Mouse (Mus musculus): ENCODE data around the gene Mettl9. TPM values are rescaled to one million over a fixed set of nuclear protein-coding genes. Genes with fewer than 3 reads are reported as not detected.
"Not testable (repeated sequence)": the region's sequence is repeated elsewhere in the genome, so short reads cannot be mapped to it uniquely, and the experiment has no call there.

The Mettl9 gene
- total RNA-seq (2021), result 10 to 100 TPM; 85.7 to 93.0 TPM

DNA sequence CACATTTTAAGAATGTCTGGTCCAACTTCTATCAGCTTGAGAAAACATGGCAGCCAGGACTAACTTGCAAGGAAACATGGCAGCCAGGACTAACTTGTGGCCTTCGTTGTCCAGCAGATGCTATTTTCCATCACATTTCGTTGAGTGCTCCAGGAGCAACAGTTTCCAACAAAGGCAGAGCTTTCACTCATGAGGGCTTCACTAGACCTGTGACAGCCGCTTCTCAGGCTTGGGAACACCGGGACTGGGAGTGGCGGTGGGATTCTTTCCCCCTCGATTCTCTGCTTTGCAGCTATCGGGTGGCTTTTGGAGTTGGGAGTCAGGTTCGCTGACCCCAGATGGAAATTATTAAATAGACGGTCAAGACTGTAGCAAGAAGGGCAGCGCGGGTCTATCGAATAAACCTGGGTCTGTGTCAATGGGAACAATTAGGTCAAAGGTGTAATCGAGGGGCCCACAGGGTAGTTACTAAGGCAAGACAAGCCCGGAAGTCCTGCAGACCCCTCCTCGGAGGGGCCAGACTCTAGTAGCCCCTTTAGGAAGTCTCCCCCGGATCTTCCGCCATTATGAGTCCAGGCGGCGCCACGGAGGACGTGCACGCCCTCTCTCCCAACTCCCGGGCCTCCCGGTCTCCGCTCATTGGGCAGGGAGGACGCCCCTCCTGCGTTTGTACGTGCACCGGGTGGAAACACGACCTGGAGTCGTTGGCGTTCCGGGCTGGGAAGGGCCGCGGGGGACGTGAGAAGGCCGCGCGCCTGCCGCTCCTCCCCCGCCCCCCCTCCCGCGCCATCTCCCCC lies at the start of gene Mettl9:
Mettl9 (plus strand) TSS at position 590 of the 797 bp plus-strand sequence.
- intact Hi-C loops (cut with DNase I), result loop anchor here (2.0 to 10.0 kb wide), 3 partner anchors 51 to 399 kb away; partner anchors contain the start of genes Cdr2, Mfsd13b and Uqcrc2
- DNase-seq, result peak; percentile 90 to 92

DNA sequence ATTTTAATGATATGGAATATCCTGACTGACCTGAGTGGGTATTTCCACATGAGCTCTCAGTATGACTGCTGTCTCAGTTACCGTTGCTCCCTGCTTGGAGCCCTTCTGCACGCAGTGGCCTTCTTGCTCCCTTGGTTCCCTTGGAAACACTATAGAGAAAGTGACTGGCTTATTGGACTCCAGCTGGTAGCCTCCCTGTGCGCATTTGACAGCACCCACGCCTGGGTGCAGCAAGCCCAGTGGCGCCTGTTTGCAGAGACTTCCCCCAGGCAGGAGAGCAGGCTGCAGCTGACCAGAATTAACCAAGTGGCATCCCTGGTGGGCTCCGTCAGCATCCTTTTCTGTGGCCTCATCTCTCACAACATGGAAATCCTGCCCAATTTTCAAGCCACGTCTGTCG lies 43.1 kb upstream of the Mettl9 start:
- intact Hi-C loops (cut with DNase I), result loop anchor here (5.0 kb wide), 1 partner anchor 54 kb away; no protein-coding TSS in a partner anchor
- DNase-seq, result no peak

GRCm38 (mm10) chr7:120999021-120999530 lies 35.2 kb upstream of the Mettl9 start:
- intact Hi-C loops (cut with DNase I), result no loop called here
- DNase-seq, result no peak

DNA sequence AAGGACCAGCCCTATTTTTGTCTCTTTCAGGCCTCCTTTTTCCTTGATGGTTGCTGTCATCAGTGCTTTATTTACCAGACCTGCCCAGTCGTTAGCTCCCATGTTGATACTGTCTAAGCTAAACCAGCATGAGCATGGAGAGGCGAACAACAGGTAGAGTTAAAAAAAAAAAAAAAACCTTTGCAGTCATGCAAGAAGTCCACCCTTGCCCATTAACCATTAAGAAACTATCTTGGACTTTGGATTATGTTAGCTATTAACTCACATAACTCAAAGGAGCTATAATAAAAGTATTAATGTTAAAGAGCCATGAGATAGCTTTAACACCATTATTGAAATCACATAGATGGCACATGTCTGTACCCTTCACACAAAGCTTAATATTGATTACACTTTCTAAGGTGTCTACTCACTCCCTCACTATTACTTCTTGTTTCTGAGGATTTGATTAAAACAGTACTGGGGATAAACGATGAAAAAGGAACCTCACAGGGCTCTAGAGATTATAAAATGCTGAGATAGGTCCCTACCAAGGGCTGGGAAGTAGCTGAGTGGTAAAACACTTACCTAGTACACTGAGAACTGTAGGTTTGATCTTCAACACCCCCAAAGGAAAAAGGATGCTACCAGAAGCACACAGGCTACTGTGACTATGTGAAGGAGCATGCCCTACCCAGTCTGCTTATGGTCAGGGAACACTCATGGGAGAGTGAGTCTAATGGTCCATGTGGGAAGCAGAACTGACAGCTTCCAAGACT lies 34.0 kb upstream of the Mettl9 start:
- no peak for DNase-seq
- intact Hi-C loops (cut with DNase I), result no loop called here

DNA sequence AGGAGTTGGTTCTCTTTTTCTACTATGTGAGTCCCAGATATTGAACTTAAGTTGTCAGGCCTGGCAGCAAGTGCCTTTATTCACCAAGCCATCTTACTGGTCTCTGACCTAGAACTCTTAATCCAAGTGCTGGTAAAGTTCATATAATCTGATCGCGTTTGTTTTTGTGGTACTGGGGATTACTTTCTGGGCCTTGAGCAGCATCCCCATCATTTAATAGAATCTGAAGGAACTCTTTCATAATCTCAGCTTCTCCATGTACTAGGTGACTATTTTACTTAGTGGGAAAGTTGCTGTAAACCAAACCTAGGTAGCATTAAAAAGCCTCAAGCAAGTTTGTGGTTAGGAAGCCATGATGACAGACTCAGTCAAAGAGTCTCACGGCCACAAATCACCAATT lies 32.4 kb upstream of the Mettl9 start:
- intact Hi-C loops (cut with DNase I), result no loop called here

DNA sequence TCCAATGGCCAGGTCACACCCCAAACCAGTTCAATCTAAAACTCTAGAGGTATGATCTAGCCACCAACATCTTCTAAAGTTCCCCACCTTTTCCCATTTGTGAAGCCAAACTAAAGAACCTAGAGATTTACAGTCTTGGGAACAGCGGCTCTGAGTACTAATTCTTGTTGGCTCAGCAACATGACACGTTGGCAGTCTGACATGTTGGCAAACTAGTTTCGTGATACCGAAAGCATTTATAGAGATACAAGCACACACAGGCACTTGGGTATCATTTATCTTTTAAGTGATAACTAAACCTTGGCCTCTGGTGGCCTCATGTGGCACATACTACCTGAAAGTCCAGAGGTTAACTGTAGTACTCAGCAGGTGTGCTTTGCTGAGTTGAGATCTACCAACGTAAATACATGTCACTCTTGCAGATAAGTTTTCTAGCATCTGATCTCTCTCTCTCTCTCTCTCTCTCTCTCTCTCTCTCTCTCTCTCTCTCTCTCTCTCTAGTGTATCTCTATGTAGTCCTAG lies 31.8 kb upstream of the Mettl9 start:
- no peak for DNase-seq
- intact Hi-C loops (cut with DNase I), result no loop called here

More for the DNA sequence above, 32.4 kb upstream of the Mettl9 start:
- no peak for DNase-seq

DNA sequence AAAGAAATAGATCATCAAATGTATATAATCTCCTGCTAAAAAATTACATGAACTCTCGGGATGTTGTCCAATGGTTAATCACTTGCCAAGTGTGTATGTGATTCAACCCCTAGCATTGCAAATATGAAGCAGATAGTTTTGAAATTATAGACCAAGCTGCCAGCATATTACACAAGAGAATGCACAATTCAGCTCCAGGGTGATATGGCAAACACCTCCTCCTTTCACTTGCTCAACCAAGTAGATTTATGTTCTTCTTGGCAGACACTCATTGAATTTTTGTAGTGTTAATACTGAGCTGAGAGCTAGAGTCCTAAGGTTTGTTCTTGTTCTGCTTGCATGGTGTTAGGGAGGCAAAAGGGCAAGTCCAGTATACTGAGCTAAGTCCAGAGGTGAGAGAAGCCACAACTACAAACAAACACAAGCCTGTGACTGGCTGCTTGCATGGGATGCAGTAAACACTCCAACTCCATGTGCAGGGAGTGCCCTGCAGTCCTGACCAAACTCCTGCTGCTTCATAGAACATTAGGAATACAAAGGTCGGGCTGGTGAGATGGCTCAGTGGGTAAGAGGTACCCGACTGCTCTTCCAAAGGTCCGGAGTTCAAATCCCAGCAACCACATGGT lies 30.3 kb upstream of the Mettl9 start:
- no peak for DNase-seq
- intact Hi-C loops (cut with DNase I), result no loop called here

- DNase-seq, result no peak
- intact Hi-C loops (cut with DNase I), result loop anchor here (5.0 kb wide), 1 partner anchor 110 kb away; no protein-coding TSS in a partner anchor
Measured at GRCm38 (mm10) chr7:121011794-121012689, 22.2 kb upstream of the Mettl9 start.

DNA sequence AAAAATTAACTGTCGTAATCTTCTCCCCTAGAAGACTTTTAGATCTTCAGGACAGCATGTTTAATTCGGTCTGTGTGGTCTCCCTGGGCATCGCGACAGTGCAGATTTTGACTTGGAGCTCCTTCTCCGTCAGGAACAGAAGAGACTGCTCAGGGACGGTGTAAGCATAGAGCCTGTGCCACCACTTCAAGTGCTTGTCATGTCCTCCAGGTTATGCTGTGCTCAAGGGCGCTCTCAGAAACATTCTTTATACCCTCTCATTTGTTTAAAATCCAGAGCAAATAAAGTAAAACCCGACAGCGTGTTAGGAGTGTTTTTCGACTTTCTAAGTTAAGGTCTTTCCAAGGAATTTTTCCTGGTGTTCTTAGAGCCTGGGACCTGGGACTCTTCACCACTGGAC lies 19.8 kb upstream of the Mettl9 start:
- no peak for DNase-seq
- intact Hi-C loops (cut with DNase I), result loop anchor here (5.0 kb wide), 1 partner anchor 108 kb away; no protein-coding TSS in a partner anchor

- intact Hi-C loops (cut with DNase I), result no loop called here
- DNase-seq, result no peak
Measured at GRCm38 (mm10) chr7:121018778-121019177, 15.5 kb upstream of the Mettl9 start.

DNA sequence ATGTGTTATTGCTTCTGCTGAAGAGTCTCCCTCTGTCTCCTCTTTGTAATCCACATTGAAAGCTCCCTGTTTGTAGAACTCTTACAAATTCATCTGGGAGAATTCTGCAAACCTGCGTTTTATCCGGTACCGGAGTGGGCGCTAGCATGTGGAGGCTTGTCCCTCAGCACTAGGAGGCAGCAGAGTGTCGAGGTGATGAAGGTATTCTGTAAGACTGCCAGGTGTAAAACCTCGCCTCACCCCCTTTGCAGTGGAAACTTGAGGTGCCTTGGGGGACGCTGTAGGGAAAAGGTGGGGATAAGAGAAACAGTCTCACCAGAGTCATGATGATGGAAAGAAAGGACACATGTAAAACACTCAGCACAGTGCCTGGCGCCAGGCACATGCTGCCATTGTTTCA lies 14.0 kb upstream of the Mettl9 start:
- intact Hi-C loops (cut with DNase I), result no loop called here
- no peak for DNase-seq

- no peak for DNase-seq
- intact Hi-C loops (cut with DNase I), result no loop called here
Measured at GRCm38 (mm10) chr7:121025221-121026008, 8.8 kb upstream of the Mettl9 start.

- intact Hi-C loops (cut with DNase I), result no loop called here
- no peak for DNase-seq
Measured at GRCm38 (mm10) chr7:121026300-121026699, 7.9 kb upstream of the Mettl9 start.

GRCm38 (mm10) chr7:121029947-121030346 lies 4.3 kb upstream of the Mettl9 start:
- DNase-seq, result not testable (repeated sequence)
- intact Hi-C loops (cut with DNase I), result loop anchor here (10.0 kb wide), 1 partner anchor 395 kb away; the partner anchor contains the start of gene Uqcrc2

- intact Hi-C loops (cut with DNase I), result loop anchor here (2.0 to 10.0 kb wide), 3 partner anchors 52 to 400 kb away; partner anchors contain the start of genes Cdr2, Mfsd13b and Uqcrc2
- peak in 1 of 2 experiments; percentile 85 for DNase-seq
Measured at GRCm38 (mm10) chr7:121034701-121035141, 476 bp downstream of the Mettl9 start.

DNA sequence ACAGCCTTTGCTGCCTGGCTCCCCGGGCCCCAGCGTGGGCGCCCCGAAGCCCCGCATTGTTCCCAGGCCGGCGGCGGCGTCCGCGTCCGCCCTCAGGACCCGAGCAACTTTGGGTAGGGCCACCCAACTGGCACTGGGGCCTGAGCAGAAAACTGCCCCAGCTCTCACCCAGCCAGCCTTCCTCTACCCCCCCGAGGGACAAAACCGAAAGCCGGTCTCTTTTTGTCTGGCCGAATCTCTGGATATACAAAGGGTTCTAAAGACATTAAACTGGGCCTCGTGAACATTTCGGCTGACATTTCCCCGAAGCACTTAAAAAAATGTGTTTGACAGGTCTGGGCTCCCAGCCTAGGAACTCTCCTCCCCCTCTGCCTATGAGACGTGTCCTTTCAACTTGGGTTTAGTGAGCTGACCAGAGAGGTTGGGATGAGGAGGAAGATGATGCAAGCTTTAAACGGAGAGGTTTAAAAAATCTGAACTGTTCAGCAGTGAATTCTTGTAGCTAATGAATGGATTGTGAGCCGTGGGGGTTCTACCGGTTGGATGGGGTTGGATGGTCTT lies 996 bp downstream of the Mettl9 start:
- intact Hi-C loops (cut with DNase I), result loop anchor here (2.0 to 10.0 kb wide), 3 partner anchors 52 to 400 kb away; partner anchors contain the start of genes Cdr2, Mfsd13b and Uqcrc2

GRCm38 (mm10) chr7:121040595-121040994 lies 6.3 kb downstream of the Mettl9 start:
- DNase-seq, result no peak
- intact Hi-C loops (cut with DNase I), result no loop called here

More for the DNA sequence above, 996 bp downstream of the Mettl9 start:
- peak; percentile 37 to 67 for DNase-seq

- DNase-seq, result no peak
- intact Hi-C loops (cut with DNase I), result no loop called here
Measured at GRCm38 (mm10) chr7:121041989-121042388, 7.7 kb downstream of the Mettl9 start.
